Mouse (Mus musculus): ENCODE results near the gene Gas2.

GRCm38 (mm10) chr7:51862842-51863241 lies 1.0 kb downstream of the Gas2 start:
- TF ChIP-seq CTCF (conservative IDR thresholded peaks at IDR 0.05; ENCODE audit: low read length) (no peak), NANOG (IDR thresholded peaks at IDR 0.05; ENCODE audit: borderline replicate concordance, low read length) (no peak)

Measured in E14TG2a.4 (cell line).